Mouse (Mus musculus): ENCODE results near the gene Gsg1l. TPM values are rescaled to one million over a fixed set of nuclear protein-coding genes. Genes with fewer than 3 reads are reported as not detected.

Gsg1l gene
- polyA plus RNA-seq, 1 experiment from 2014 or later = 10.5 TPM

GRCm38 (mm10) chr7:125860421-125860820 lies 221.8 kb downstream of the Gsg1l start:
- Histone ChIP-seq H3K4me2 (ENCODE audit: low read length) (no peak overlapping the region), H3K4me3 (ENCODE audit: control insufficient read depth in 1 of 2, insufficient read depth in 1 of 2, low read depth in 1 of 2, low read length in 2 of 2) (no peak overlapping the region), H3K9me3 (ENCODE audit: control insufficient read depth, low read length) (no peaks in the 10 kb centered on the region), H3K36me3 (ENCODE audit: control insufficient read depth, insufficient read depth, low read length) (peaks cover 22% of the 10 kb centered on the region; the same call in 1 of the 2 replicates), H3K27me3 (ENCODE audit: control insufficient read depth, insufficient read depth, low read length) (no peaks in the 10 kb centered on the region), H3K27ac (replicated peaks in 1 of 2; ENCODE audit: control insufficient read depth in 1 of 2, insufficient read depth in 1 of 2, low read depth in 2 of 2, low read length in 2 of 2) (peak overlapping the region; percentile 42 to 70), H3K9ac (ENCODE audit: low read length) (no peak overlapping the region), H3K4me1 (ENCODE audit: control insufficient read depth in 2 of 2, insufficient read depth in 2 of 2, low read length in 2 of 2) (peaks cover 23 to 28% of the 10 kb centered on the region in 2 experiments)
- 75% methylated on average over 9 of the region's 9 CpGs for WGBS
- ATAC-seq (ENCODE audit: insufficient number of reproducible peaks, insufficient read depth, low FRiP score, low read depth) = no peak

- H3K27ac ChIP-seq (replicated peaks in 1 of 2; ENCODE audit: control insufficient read depth in 1 of 2, insufficient read depth in 1 of 2, low read depth in 2 of 2, low read length in 2 of 2) = peak overlapping the region in 1 of 2 experiments; percentile 70; a peak in 2 of 4 replicates
- H3K4me1 ChIP-seq (ENCODE audit: control insufficient read depth in 2 of 2, insufficient read depth in 2 of 2, low read length in 2 of 2) = peaks cover 23 to 32% of the 10 kb centered on the region in 2 experiments
- H3K27me3 ChIP-seq (ENCODE audit: control insufficient read depth, insufficient read depth, low read length) = no peaks in the 10 kb centered on the region
- no peaks in the 10 kb centered on the region for H3K9me3 ChIP-seq (ENCODE audit: control insufficient read depth, low read length)
- H3K4me2 ChIP-seq (ENCODE audit: low read length) = no peak overlapping the region
- 0 out of 2 replicates have a peak, but pooled peaks have one; percentile 11 for ATAC-seq (ENCODE audit: insufficient number of reproducible peaks, insufficient read depth, low FRiP score, low read depth)
- H3K9ac ChIP-seq (ENCODE audit: low read length) = no peak overlapping the region
- no peak overlapping the region for H3K4me3 ChIP-seq (ENCODE audit: control insufficient read depth in 1 of 2, insufficient read depth in 1 of 2, low read depth in 1 of 2, low read length in 2 of 2)
- H3K36me3 ChIP-seq (ENCODE audit: control insufficient read depth, insufficient read depth, low read length) = peaks cover 24% of the 10 kb centered on the region
- WGBS = 22% methylated on average over 3 of the region's 3 CpGs
Measured at GRCm38 (mm10) chr7:125859564-125859963, 222.6 kb downstream of the Gsg1l start.

- WGBS = 69% methylated on average over 2 of the region's 2 CpGs
- Histone ChIP-seq H3K4me3 (ENCODE audit: control insufficient read depth in 1 of 2, insufficient read depth in 1 of 2, low read depth in 1 of 2, low read length in 2 of 2) (no peak overlapping the region), H3K4me1 (ENCODE audit: control insufficient read depth in 2 of 2, insufficient read depth in 2 of 2, low read length in 2 of 2) (peaks cover 23 to 30% of the 10 kb centered on the region in 2 experiments), H3K27ac (replicated peaks in 1 of 2; ENCODE audit: control insufficient read depth in 1 of 2, insufficient read depth in 1 of 2, low read depth in 2 of 2, low read length in 2 of 2) (0 out of 4 replicates have a peak overlapping the region, but pooled peaks of 1 of the 2 experiments have one; percentile 20), H3K9me3 (ENCODE audit: control insufficient read depth, low read length) (no peaks in the 10 kb centered on the region), H3K36me3 (ENCODE audit: control insufficient read depth, insufficient read depth, low read length) (peaks cover 40% of the 10 kb centered on the region), H3K9ac (ENCODE audit: low read length) (no peak overlapping the region), H3K27me3 (ENCODE audit: control insufficient read depth, insufficient read depth, low read length) (no peaks in the 10 kb centered on the region), H3K4me2 (ENCODE audit: low read length) (no peak overlapping the region)
- ATAC-seq (ENCODE audit: insufficient number of reproducible peaks, insufficient read depth, low FRiP score, low read depth) = no peak
Measured at GRCm38 (mm10) chr7:125847528-125847866, 234.7 kb downstream of the Gsg1l start.

- WGBS = 33% methylated on average over 8 of the region's 8 CpGs
- peak; percentile 65; the same call in 1 of the 2 replicates for ATAC-seq (ENCODE audit: insufficient number of reproducible peaks, insufficient read depth, low FRiP score, low read depth)
- Histone ChIP-seq H3K36me3 (ENCODE audit: control insufficient read depth, insufficient read depth, low read length) (peaks cover 40% of the 10 kb centered on the region), H3K9me3 (ENCODE audit: control insufficient read depth, low read length) (no peaks in the 10 kb centered on the region), H3K9ac (ENCODE audit: low read length) (no peak overlapping the region), H3K27ac (replicated peaks in 1 of 2; ENCODE audit: control insufficient read depth in 1 of 2, insufficient read depth in 1 of 2, low read depth in 2 of 2, low read length in 2 of 2) (peak overlapping the region; percentile 20 to 31; a peak in 3 of 4 replicates), H3K4me2 (ENCODE audit: low read length) (no peak overlapping the region), H3K4me3 (ENCODE audit: control insufficient read depth in 1 of 2, insufficient read depth in 1 of 2, low read depth in 1 of 2, low read length in 2 of 2) (no peak overlapping the region), H3K27me3 (ENCODE audit: control insufficient read depth, insufficient read depth, low read length) (no peaks in the 10 kb centered on the region), H3K4me1 (ENCODE audit: control insufficient read depth in 2 of 2, insufficient read depth in 2 of 2, low read length in 2 of 2) (peaks cover 23 to 30% of the 10 kb centered on the region in 2 experiments)
Measured at GRCm38 (mm10) chr7:125846866-125847527, 235.2 kb downstream of the Gsg1l start.

GRCm38 (mm10) chr7:125845611-125846010 lies 236.6 kb downstream of the Gsg1l start:
- H3K36me3 ChIP-seq (ENCODE audit: control insufficient read depth, insufficient read depth, low read length) = peaks cover 27% of the 10 kb centered on the region
- no peaks in the 10 kb centered on the region for H3K9me3 ChIP-seq (ENCODE audit: control insufficient read depth, low read length)
- no peak for ATAC-seq (ENCODE audit: insufficient number of reproducible peaks, insufficient read depth, low FRiP score, low read depth)
- H3K4me1 ChIP-seq (ENCODE audit: control insufficient read depth in 2 of 2, insufficient read depth in 2 of 2, low read length in 2 of 2) = peaks cover 23 to 30% of the 10 kb centered on the region in 2 experiments
- WGBS = 41% methylated on average over 1 of the region's 1 CpGs
- H3K4me2 ChIP-seq (ENCODE audit: low read length) = no peak overlapping the region
- H3K27ac ChIP-seq (replicated peaks in 1 of 2; ENCODE audit: control insufficient read depth in 1 of 2, insufficient read depth in 1 of 2, low read depth in 2 of 2, low read length in 2 of 2) = no peak overlapping the region
- H3K27me3 ChIP-seq (ENCODE audit: control insufficient read depth, insufficient read depth, low read length) = no peaks in the 10 kb centered on the region
- H3K9ac ChIP-seq (ENCODE audit: low read length) = no peak overlapping the region
- H3K4me3 ChIP-seq (ENCODE audit: control insufficient read depth in 1 of 2, insufficient read depth in 1 of 2, low read depth in 1 of 2, low read length in 2 of 2) = no peak overlapping the region

- Histone ChIP-seq H3K27me3 (ENCODE audit: control insufficient read depth, insufficient read depth, low read length) (no peaks in the 10 kb centered on the region), H3K4me1 (ENCODE audit: control insufficient read depth in 2 of 2, insufficient read depth in 2 of 2, low read length in 2 of 2) (peaks cover 22 to 32% of the 10 kb centered on the region in 2 experiments), H3K4me2 (ENCODE audit: low read length) (no peak overlapping the region), H3K4me3 (ENCODE audit: control insufficient read depth in 1 of 2, insufficient read depth in 1 of 2, low read depth in 1 of 2, low read length in 2 of 2) (no peak overlapping the region), H3K9me3 (ENCODE audit: control insufficient read depth, low read length) (no peaks in the 10 kb centered on the region), H3K36me3 (ENCODE audit: control insufficient read depth, insufficient read depth, low read length) (peaks cover 6% of the 10 kb centered on the region), H3K27ac (replicated peaks in 1 of 2; ENCODE audit: control insufficient read depth in 1 of 2, insufficient read depth in 1 of 2, low read depth in 2 of 2, low read length in 2 of 2) (peak overlapping the region; percentile 46), H3K9ac (ENCODE audit: low read length) (peak overlapping the region; percentile 47; the same call in 1 of the 2 replicates)
- 53% methylated on average over 5 of the region's 5 CpGs for WGBS
- no peak for ATAC-seq (ENCODE audit: insufficient number of reproducible peaks, insufficient read depth, low FRiP score, low read depth)
Measured at GRCm38 (mm10) chr7:125838078-125838742, 244.0 kb downstream of the Gsg1l start.

GRCm38 (mm10) chr7:125833471-125833870 lies 248.7 kb downstream of the Gsg1l start:
- Histone ChIP-seq H3K4me3 (ENCODE audit: control insufficient read depth in 1 of 2, insufficient read depth in 1 of 2, low read depth in 1 of 2, low read length in 2 of 2) (no peak overlapping the region), H3K27me3 (ENCODE audit: control insufficient read depth, insufficient read depth, low read length) (no peaks in the 10 kb centered on the region), H3K9me3 (ENCODE audit: control insufficient read depth, low read length) (no peaks in the 10 kb centered on the region), H3K9ac (ENCODE audit: low read length) (no peak overlapping the region), H3K4me2 (ENCODE audit: low read length) (no peak overlapping the region), H3K36me3 (ENCODE audit: control insufficient read depth, insufficient read depth, low read length) (no peaks in the 10 kb centered on the region), H3K4me1 (ENCODE audit: control insufficient read depth in 2 of 2, insufficient read depth in 2 of 2, low read length in 2 of 2) (peaks cover 38 to 57% of the 10 kb centered on the region in 2 experiments), H3K27ac (replicated peaks in 1 of 2; ENCODE audit: control insufficient read depth in 1 of 2, insufficient read depth in 1 of 2, low read depth in 2 of 2, low read length in 2 of 2) (no peak overlapping the region)
- ATAC-seq (ENCODE audit: insufficient number of reproducible peaks, insufficient read depth, low FRiP score, low read depth) = no peak
- 89% methylated on average over 2 of the region's 2 CpGs for WGBS

All from heart, embryonic 14.5 days (tissue).